Mouse (Mus musculus): Measurements from ENCODE around the gene Krtap29-1.

The Krtap29-1 gene

GRCm38 (mm10) chr11:99937751-99938264 is 41.0 kb downstream of the Krtap29-1 start:
- CTCF ChIA-PET, result no interaction called here

DNA sequence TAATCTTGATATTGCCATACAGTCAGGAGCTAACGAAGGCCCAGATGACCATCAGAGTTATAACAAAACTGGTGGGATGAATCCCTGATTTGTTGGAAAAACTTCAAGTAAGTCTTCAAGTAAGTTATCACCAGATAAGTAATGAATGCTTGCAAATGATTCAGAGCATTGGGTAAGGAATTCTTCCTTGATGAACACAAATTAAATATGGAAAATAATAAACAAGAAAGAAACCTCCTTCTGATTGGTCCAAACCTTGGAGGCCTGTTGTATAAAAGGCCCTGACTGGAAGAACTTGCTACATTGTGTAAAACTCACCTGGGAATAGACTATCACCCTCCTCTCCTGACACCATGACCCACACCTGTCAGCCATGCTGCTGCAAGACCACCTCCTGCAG is 42.9 kb downstream of the Krtap29-1 start, which contains the start of gene Krtap31-2:
Gene Krtap31-2 (plus strand): TSS at position 301 of the 400 bp plus-strand sequence.
- CTCF ChIA-PET, result no interaction called here
